Mouse (Mus musculus) kidney, postnatal 14 days (tissue): ENCODE results near the gene Nlrc4.
A peak's percentile ranks its signal among the peaks of the same experiment; 100 is the strongest.

Experiments used
- DNase-seq: peaks from one replicate; pipeline ENCODE4 v3.0.0; 2022; ENCODE audit warnings: mixed read lengths

Nlrc4 gene

GRCm38 (mm10) chr17:74424401-74425005 lies 34.4 kb downstream of the Nlrc4 start:
- no peak for DNase-seq

DNA sequence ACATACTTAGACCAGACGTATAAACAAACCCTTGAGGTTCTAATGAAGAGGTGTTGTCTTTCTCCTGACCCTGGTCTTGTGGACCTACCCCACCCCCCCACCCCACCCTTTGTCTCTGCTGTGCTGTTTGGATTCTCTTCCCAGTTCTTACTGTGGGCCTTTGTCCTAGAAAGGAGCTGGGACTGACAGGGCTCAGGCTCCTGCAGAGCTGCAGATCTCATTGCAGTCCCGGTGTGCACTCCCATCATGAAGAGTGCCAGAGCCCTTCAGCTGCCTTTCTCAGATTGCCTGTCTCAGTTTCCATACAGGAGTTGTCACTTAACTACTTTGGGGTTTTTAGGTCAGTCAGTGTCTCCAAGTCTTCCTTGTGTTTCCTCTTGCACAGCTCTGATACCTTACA lies 38.3 kb downstream of the Nlrc4 start:
- DNase-seq = no peak

DNA sequence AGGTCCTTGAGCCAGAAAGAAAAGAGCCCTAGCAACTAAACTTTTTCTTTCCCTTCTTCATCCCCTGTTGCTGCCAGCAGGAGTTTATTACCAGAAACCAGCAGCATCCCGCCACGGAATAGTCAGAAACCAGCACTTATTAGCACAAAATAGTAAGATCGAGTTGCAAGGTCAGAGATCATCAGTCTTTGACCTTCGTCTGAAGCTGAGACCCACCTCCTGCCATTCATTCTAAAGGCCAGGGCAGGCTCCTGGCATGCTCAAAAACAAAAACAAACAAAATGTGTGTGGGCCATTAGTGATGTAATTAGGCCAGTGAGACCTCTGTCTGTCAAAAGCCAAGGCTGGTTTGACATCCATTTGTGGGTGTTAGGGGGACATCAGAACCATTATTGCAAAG lies 40.8 kb downstream of the Nlrc4 start:
- DNase-seq = no peak

GRCm38 (mm10) chr17:74416841-74417360 lies 42.0 kb downstream of the Nlrc4 start:
- DNase-seq = no peak

- DNase-seq = no peak
These were observed 44.3 kb downstream of the Nlrc4 start for GRCm38 (mm10) chr17:74414671-74415070.

DNA sequence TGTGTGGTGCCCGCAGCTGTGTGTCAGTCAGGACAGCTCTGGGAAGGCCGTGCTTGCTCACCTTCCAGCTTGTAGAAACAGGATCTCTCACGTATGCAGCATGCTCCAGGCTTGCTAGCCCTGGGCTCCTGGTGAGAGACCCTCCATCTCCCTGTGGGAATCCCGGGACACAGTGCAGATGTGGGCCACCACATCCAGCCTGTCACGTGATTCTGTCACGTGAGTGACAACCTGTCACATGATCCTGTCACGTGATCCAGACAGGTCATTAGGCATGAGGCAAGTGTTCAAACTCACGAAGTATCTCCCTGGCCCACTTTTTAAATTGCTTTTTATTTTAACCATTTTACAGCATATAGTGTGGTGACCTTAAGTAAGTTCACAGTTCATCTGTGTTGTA lies 45.6 kb downstream of the Nlrc4 start:
- no peak for DNase-seq

GRCm38 (mm10) chr17:74409722-74410121 lies 49.2 kb downstream of the Nlrc4 start:
- DNase-seq = no peak

- no peak for DNase-seq
These were observed 52.5 kb downstream of the Nlrc4 start for GRCm38 (mm10) chr17:74406487-74406886.

DNA sequence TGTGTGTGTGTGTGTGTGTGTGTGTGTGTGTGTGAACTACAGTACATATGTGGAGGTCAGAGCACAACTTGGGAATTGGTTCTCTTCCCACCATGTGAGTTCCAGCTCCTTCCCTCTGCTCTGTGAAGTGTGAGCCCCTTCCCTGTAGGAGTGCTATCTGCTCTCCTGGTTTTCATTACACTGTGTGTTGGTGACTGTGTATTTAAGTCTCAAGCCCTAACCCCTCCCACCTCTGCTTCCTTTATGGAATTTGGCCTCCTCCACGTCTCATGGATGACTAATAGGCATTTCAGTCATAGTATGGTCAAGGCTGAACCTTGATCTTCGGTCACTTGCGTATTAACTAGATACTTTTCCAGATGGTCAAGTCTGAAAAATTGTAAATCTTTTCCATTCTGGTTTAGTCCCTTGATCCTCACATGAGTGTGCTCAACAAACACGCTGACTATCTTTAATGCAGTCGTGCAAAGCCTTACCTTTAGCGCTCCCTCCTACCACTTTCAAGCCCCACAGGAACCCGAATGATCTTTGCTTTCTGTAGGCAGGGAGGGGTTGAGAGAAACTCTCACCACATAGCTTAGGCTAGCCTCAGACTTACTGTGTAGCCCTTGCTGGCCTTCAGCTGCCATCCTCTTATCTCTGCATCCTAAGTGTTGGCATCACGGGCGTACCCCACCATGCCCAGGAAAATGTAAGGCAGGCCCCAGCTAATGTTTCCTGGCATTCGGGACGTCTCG lies 56.3 kb downstream of the Nlrc4 start:
- peak; percentile 32 for DNase-seq

DNA sequence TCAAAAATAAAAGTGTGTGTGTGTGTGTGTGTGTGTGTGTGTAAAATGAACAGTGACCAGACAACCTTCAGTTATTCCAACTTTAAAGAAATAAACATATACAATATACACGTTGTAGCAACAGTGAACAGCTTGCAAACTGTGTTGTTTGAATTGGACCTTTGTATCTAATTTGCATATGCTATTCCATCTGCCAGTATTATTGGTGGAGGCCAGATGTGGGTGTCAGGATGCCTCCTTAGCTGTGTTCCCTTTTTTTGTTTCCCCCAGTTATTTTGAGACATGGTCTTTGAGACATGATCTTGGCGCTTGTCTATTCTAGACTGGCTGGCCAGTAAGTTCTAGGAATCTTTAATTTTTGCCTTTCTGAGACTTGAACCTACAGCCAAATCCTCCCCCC lies 61.8 kb downstream of the Nlrc4 start:
- DNase-seq = no peak

DNA sequence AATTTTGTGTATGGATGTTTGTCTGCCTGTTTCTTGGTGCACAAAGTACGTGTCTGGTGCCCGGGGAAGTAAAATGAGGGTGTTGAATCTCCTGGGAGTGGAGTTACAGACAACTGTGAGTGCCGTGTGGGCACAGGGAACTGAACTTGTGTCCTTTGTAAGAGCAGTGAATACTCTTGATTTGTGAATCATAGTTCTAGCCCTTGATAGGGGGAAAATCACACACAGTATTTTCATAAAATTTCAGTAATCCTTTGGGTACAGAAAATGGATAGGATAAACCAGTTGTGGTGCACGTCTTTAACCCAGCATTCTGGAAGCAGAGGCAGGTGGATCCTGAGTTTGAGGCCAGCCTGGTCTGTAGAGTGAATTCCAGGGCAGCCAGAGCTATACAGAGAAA lies 62.2 kb downstream of the Nlrc4 start:
- DNase-seq = no peak

DNA sequence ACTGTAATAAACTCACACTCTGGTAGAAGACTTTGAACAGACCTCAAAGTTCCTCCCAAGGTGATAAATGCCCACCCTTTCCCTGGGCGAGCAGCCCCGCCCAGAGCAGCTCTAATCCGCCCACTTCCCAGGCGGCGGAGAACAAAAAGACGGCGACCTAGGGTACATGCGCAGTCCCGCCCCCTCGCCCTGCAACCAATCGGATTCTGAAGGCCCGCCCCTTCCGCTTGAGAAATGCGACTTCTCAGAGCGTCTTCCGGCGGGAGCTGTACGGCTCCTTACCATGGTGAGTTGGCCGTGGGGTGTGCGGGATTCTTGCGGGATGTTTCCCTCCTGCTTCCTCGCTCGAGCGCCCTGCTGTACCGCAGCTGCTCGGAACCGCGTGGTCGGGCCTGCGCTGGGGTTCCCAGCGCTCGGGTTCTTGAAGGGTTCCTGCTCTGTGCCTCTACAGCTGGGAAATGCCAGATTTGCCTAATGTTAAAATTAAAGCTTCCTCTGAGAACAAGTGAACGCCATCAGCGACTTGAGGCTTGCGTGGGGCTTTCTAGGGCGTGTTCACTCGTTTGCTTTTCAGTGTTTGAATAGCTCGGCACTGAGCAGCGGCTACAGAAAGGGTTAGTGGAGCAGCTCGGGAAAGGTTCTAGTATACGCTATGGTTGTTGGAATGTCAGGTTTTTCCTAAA lies 63.4 kb downstream of the Nlrc4 start, which contains the start of gene Slc30a6:
TSS of gene Slc30a6 (plus strand) at position 226 of the 683 bp plus-strand sequence.
- peak; percentile 98 for DNase-seq

DNA sequence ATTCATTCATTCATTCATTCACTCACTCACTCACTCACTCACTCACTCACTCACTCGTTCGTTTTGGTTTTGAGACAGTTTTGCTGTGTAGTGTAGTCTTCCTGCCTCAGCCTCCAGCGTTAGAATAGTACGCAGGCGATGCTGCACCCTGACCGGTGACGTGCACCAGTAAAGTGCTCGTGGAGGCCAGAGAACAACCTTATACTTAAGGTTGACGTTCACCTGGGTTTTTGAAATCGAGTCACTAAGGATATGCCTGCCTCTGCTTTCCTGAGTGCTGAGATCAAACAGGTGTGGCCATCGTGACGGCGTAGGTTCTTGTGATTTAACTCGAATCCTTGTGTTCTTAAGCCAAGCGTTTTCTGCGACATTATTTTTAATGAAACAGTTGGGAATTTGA lies 64.1 kb downstream of the Nlrc4 start:
- no peak for DNase-seq

GRCm38 (mm10) chr17:74394381-74394780 lies 64.6 kb downstream of the Nlrc4 start:
- no peak for DNase-seq

DNA sequence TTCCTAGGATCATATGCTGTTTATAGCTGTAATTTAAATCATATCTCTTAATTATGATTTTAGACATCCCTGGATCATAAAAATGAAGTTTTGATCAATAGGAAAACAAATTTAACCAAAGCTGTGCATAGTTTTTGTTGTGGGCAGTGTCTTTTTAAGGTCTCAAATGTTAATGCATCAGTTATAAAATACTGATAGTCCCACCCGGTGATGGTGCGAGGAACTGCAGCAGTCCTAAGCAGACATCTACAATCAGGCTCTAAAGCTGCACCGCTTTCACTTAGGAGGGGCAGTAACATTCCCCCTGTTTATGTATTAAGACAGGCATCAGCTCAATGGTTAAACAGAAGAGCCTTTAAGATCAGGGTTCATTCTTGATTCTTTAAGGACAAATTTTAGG lies 69.1 kb downstream of the Nlrc4 start:
- DNase-seq = no peak

DNA sequence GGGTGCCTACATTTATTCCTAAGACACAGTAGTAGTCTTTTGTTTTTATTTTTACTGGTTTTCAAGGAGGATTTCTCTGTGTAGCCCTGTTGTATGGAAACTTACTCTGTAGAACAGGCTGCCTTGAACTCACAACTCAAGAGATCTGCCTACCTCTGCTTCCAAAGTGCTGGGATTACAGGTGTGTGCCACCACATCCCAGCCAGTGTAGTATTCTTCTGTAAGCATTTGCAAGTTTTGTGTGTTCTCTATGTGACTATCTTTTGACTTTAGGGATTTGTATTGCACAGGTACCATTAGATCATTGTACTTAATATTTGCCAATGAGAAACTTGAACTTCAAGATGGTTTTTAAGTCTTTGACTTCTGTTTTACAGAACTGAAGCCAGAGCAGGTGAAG lies 72.3 kb downstream of the Nlrc4 start:
- DNase-seq = no peak

DNA sequence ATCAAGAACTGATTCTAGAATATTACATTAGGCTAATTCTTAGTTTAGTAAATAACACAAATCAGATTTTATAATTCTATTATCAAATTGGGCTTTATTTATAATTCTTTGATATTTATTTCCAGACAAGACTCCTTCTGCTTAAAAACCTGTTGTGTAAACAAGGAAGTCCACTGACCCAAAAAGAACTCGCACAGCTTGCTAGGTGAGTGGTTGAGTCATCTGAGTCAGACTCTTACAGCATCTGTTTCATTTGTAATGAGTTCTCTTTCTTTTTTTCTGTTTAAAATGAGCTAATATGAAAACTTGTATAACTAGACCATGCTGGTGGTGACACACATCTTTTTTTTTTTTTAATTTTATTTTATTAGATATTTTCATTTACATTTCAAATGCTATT lies 82.0 kb downstream of the Nlrc4 start:
- DNase-seq = no peak
